Mouse (Mus musculus): ENCODE results near the gene Pkp1.

The Pkp1 gene

GRCm38 (mm10) chr1:135918644-135919407, at the start of gene Pkp1:
TSS of gene Pkp1 (minus strand) at chr1:135919207.
- DNase-seq (ENCODE audit: low spot score): no peak

GRCm38 (mm10) chr1:135967739-135968138, 48.7 kb upstream of the Pkp1 start:
- no peak for DNase-seq (ENCODE audit: low spot score)

GRCm38 (mm10) chr1:135964561-135964960, 45.6 kb upstream of the Pkp1 start:
- no peak for DNase-seq (ENCODE audit: low spot score)

- no peak for DNase-seq (ENCODE audit: low spot score)
Measured at GRCm38 (mm10) chr1:135963177-135963576, 44.2 kb upstream of the Pkp1 start.

- DNase-seq (ENCODE audit: low spot score): no peak
Measured at GRCm38 (mm10) chr1:135958483-135958882, 39.5 kb upstream of the Pkp1 start.

GRCm38 (mm10) chr1:135948871-135949270, 29.9 kb upstream of the Pkp1 start:
- no peak for DNase-seq (ENCODE audit: low spot score)

GRCm38 (mm10) chr1:135946247-135946646, 27.2 kb upstream of the Pkp1 start:
- DNase-seq (ENCODE audit: low spot score): no peak

- DNase-seq (ENCODE audit: low spot score): peak; percentile 66
Measured at GRCm38 (mm10) chr1:135945711-135946110, 26.7 kb upstream of the Pkp1 start.

GRCm38 (mm10) chr1:135944526-135945259, 25.7 kb upstream of the Pkp1 start:
- DNase-seq (ENCODE audit: low spot score): peak; percentile 92

GRCm38 (mm10) chr1:135943713-135944112, 24.7 kb upstream of the Pkp1 start:
- DNase-seq (ENCODE audit: low spot score): no peak

GRCm38 (mm10) chr1:135942116-135942515, 23.1 kb upstream of the Pkp1 start:
- DNase-seq (ENCODE audit: low spot score): no peak

GRCm38 (mm10) chr1:135941259-135942006, 22.4 kb upstream of the Pkp1 start:
- DNase-seq (ENCODE audit: low spot score): no peak

GRCm38 (mm10) chr1:135936091-135936490, 17.1 kb upstream of the Pkp1 start:
- no peak for DNase-seq (ENCODE audit: low spot score)

- no peak for DNase-seq (ENCODE audit: low spot score)
Measured at GRCm38 (mm10) chr1:135933704-135934293, 14.8 kb upstream of the Pkp1 start.

- DNase-seq (ENCODE audit: low spot score): no peak
Measured at GRCm38 (mm10) chr1:135929876-135930275, 10.9 kb upstream of the Pkp1 start.

- no peak for DNase-seq (ENCODE audit: low spot score)
Measured at GRCm38 (mm10) chr1:135925848-135926247, 6.8 kb upstream of the Pkp1 start.

GRCm38 (mm10) chr1:135924377-135924994, 5.5 kb upstream of the Pkp1 start:
- DNase-seq (ENCODE audit: low spot score): no peak

GRCm38 (mm10) chr1:135923229-135923628, 4.2 kb upstream of the Pkp1 start:
- DNase-seq (ENCODE audit: low spot score): no peak

- no peak for DNase-seq (ENCODE audit: low spot score)
Measured at GRCm38 (mm10) chr1:135917206-135917605, 1.8 kb downstream of the Pkp1 start.

GRCm38 (mm10) chr1:135916486-135917058, 2.4 kb downstream of the Pkp1 start:
- DNase-seq (ENCODE audit: low spot score): no peak

- no peak for DNase-seq (ENCODE audit: low spot score)
Measured at GRCm38 (mm10) chr1:135913657-135914056, 5.3 kb downstream of the Pkp1 start.

All from testis, postnatal 10 days (tissue).